Mouse (Mus musculus) frontal cortex, postnatal 10 days (tissue): ENCODE results near the gene Calcrl.
"Not testable (repeated sequence)": the region's sequence is repeated elsewhere in the genome, so short reads cannot be mapped to it uniquely, and the experiment has no call there.

Experiments used
- DNase-seq, 2 experiments: peaks; one replicate each; pipeline ENCODE4 v3.0.0; 2022; ENCODE audit warnings: low spot score in 2 of 2, mixed read lengths in 1 of 2

The Calcrl gene

GRCm38 (mm10) chr2:84389075-84389474 is 36.1 kb downstream of the Calcrl start:
- no peak for DNase-seq

DNA sequence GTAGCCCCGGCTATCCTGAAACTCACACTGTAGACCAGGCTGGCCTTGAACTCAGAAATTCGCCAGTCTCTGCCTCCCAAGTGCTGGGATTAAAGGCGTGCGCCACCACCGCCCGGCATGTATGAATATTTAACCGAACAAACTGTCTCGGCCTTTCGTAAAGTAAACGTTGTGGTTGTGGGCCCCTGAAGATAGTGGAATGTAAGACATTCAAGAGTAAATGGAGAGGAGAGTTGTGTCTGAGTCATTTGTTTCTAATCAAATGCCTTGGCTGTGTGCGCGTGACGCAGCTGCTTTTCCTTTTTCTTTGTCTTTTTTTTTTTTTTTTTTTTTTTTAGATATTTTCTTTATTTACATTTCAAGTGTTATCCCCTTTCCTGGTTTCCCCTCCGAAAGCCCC is 36.7 kb downstream of the Calcrl start:
- DNase-seq, result not testable (repeated sequence)

- DNase-seq, result no peak
These were observed 37.2 kb downstream of the Calcrl start for GRCm38 (mm10) chr2:84388023-84388416.

DNA sequence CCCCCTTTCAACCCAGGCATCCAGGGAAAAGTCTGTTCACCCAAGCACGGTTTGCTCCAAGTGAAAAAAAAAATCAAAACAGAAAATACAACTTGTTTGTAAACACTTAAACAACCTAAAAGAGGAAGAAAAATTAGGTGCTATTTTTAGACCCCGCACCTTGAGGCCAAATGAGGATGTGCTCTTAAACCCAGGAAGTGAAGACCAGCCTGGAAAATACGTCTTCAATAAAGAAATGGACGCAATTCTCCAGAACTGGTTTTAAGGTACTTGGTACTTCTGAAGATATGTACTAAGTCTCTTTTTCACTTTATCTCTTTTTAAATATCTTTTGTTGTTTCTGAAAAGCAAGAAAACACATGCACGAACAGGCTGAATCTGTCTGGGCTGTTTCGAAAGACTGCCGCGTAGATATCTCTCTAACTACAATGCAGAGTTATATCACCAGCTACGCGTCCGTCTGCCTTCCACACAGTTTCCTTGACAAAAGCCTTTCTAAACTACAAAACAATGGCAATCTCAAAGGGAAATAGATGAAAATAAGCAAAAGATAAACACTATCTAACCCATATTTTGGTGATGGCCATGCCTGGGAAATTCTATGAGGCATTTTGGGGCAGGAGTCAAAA is 37.7 kb downstream of the Calcrl start:
- DNase-seq, result no peak

DNA sequence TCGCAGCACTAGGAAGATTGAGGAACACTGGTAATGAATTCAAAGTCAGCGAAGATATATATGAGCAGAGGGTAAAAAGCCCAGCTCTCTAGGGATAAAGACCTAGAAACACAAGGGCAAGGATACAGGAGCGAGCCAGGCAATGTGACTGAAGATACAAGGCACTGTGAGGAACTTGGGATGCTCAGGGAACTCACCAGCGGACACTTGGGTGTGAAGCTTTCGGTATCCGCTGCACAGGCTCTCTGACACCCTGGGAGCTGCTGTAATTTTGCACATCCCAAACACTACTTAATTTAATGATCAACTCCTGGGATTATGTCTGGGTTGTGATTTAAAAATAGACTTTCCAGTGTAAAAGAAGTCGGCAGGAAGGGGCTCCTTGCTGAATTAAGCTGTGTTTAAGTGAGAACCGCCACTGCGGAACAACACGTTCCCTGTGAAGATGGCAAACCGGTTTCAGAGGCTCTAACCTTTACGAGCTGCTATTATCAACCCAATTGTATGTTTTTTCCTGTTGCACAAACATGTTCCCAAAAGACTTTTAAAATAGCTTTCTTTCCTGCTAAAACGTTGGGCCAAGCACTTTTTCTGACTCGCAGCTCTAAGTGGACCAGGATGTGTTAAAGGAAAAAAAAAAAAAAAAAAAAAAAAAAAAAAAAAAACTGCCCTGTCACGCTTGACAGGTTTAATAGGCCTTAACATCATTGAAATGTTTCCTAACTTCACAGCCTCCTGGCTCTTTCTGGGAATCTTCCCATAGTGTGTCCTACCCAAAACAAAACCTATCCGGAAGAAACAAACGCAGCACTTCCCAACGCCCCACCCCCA is 38.4 kb downstream of the Calcrl start:
- no peak for DNase-seq

GRCm38 (mm10) chr2:84384911-84385693 is 40.1 kb downstream of the Calcrl start:
- DNase-seq, result no peak

DNA sequence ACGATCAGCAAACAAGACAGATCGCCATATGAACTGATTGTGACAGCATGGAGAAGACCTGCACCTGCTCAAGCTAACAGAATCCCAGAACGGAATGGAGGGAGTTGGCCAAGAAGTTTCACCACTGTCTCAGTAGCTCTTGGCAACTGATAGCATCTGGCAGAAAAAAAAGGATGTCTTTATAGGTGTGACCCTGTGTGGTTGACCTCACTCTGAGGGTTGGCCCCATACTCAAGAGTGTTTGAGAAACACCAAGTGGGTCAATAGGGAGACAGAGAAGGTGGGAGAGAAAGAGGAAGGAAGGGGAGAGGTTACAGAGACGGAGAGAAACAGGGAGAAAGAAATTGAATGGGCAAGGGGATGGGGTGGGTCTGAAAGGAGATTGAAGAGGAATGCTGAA is 41.4 kb downstream of the Calcrl start:
- DNase-seq, result no peak

- DNase-seq, result no peak
These were observed 42.7 kb downstream of the Calcrl start for GRCm38 (mm10) chr2:84382556-84382955.

- no peak for DNase-seq
These were observed 43.2 kb downstream of the Calcrl start for GRCm38 (mm10) chr2:84381997-84382396.

- no peak for DNase-seq
These were observed 44.4 kb downstream of the Calcrl start for GRCm38 (mm10) chr2:84380816-84381215.

DNA sequence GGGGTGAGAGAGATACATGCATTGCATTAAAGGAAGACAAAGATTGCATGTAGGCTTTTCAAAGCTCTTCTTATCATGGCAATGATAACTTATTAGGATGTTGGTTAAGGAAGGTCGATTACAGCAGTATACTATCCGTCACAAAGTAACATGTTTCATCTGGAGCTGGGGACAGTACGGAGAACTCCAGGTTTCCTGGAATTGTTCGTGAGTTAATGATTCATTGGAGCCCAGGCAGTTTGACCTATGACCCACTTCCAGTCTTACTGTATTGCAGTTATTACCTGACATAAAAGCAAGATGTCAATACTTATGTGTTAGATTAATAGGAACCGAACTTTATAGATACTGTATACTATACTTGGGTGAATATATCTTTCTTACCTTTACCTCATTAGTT is 46.5 kb downstream of the Calcrl start:
- DNase-seq, result no peak

GRCm38 (mm10) chr2:84369256-84369655 is 56.0 kb downstream of the Calcrl start:
- no peak for DNase-seq

- no peak for DNase-seq
These were observed 58.5 kb downstream of the Calcrl start for GRCm38 (mm10) chr2:84366742-84367141.

GRCm38 (mm10) chr2:84365266-84365665 is 59.9 kb downstream of the Calcrl start:
- DNase-seq, result no peak

DNA sequence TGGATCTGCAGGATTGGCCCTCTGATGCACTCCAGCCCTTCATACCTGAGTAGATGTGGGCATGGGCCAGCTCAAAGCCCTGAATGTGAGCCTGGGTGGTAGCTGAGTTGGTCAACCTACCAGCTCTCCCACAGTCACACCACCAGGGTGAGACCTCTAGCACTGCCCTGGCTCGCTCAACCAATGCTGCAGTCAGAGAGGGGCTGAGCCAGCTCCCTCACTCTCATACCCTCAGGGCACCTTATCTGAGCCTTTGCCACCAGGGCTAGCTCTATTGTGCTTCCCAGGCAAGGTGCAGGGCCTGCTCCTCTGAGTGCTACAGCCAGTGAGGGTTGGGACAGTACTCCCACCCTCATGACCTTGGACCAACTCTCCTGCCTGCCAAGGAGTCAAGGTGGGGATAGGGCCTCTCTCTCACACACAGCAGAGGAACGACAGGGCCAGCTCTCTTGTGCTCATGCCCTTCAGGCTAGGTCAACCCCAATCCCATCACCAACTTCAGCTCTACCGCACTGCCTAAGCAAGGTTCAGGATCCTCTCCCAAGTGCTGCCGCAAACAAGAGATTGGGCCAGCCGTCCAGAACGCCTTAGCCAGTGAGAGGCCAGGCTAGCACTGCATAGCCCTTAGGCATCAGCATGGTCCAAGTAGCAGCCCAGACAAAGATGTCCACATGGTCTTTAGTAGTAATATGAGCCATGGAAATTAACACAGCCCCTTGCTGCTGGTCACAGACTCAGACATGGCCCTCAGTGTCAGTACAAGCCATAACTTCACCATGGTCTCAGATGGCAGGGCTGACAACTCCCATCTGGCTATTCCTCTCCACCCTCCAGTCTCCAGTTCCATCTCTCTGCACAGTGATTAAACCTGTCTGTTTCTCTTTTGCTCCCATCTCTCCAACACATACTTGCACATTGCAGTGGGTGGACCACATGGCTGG is 62.2 kb downstream of the Calcrl start:
- no peak for DNase-seq

DNA sequence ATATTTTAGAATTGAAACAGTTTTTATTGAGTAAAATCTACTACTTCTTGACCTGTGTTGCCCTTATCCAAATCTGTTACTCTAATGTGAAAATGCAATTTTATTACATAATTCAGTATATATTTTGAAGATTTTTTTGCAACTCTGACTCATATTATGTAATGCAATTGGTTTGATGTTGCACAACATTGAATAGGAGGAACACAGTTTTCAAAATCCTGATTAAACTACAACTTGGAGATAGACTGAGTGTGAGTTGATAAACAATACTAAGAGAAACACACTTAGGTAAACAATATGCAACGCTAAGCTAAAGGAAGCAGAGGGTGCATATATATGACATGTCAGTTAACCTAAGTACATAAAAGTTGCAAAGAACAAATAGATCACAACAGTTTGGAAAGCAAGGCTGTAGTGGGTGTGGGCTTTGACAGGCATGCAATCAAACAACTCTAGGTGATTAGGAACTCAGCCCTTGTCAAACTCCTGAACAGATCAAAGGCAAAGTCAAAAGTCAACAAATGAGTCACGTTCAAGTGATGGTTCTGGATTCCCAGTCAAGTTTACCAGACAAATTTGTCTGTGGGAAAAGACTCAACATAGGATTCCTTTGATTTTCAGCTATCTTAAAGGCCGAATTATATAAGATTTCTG is 66.4 kb downstream of the Calcrl start:
- no peak for DNase-seq

DNA sequence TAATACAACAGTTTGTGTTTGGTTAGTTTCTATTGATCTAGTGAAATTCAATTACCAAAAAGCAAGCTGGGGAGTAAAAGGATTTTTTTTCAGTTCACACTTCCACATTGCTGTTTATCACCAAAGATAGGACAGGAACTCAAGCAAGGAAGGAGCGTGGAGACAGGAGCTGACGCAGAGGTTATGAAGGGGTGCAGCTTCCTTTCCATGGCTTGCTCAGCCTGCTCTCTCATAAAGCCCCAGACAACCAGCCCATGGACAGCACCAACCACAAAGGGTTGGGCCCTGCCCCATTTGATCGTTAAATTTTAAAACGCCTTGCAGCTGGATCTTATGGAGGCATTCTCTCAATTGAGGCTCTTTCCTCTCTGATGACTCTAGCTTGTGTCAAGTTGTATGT is 69.9 kb downstream of the Calcrl start:
- DNase-seq, result no peak

DNA sequence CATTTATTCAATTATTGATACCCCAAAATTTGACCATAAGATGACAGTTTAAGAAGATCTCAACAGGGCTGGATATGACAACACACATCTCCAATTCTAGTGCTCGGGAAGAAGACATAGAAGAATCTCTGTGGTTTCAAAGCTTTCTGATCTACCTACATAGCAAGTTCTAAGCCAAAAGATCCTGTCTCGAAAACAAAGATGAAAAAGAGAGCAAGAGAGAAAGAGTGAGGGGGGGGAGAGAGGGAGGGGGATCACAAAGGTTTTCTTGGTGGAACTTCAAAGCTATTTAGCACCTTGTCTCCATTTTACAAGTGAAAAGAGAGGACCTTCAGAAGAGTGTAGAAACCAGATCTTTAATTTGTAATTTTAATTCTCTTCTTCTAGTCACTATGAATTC is 77.8 kb downstream of the Calcrl start:
- DNase-seq, result no peak

DNA sequence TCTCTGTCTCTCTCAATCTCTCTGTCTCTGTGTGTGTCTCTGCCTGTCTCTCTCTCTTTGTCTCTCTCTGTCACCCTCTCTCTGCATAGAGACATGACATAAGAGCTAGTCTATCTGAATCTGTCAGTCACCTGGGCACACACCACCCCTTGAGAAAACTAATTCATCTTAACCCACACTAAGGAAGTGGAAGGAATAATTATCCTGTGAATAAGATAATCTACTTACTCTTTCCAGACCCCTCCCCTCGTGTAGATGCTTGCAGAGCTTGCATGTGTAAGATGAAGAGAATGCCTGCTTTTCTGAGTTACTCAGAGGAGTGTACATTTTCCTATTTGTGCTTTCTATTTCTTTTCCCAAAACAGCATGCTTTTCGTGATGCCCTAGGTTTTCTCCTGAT is 81.5 kb downstream of the Calcrl start:
- DNase-seq, result no peak

GRCm38 (mm10) chr2:84337774-84338450 is 87.3 kb downstream of the Calcrl start:
- DNase-seq, result no peak
